Mouse (Mus musculus) forebrain, embryonic 11.5 days (tissue): ENCODE data around the gene Sgms1. TPM values are rescaled to one million over a fixed set of nuclear protein-coding genes. Genes with fewer than 3 reads are reported as not detected.
"Not testable (repeated sequence)": the region's sequence is repeated elsewhere in the genome, so short reads cannot be mapped to it uniquely, and the experiment has no call there.

Experiments
- ATAC-seq: fragments of 200-750 bp; cut with Nextera tagmentation; replicated peaks from 2 replicates; pipeline ENCODE4 v1.8.0; 2017; ENCODE audit warnings: moderate TSS enrichment; ENCODE audit not compliant: low FRiP score
- DNase-seq: peaks from one replicate; pipeline ENCODE4 v3.0.0-alpha.2; 2017; ENCODE audit warnings: low spot score
- H3K27ac ChIP-seq: fragments of 300-500 bp; sonication (generic); 2 replicates; pipeline ENCODE4 v1.5.1; 2014; ENCODE audit warnings: low read depth, low read length
- H3K27me3 ChIP-seq: fragments of 300-500 bp; sonication (generic); 2 replicates; pipeline ENCODE4 v1.6.1; 2014; ENCODE audit warnings: mild to moderate bottlenecking, low read length, mixed read lengths; ENCODE audit not compliant: control insufficient read depth, insufficient read depth
- H3K36me3 ChIP-seq: fragments of 300-500 bp; sonication (generic); 2 replicates; pipeline ENCODE4 v1.6.1; 2014; ENCODE audit warnings: mild to moderate bottlenecking, low read length, moderate library complexity, mixed read lengths; ENCODE audit not compliant: control insufficient read depth, insufficient read depth
- H3K4me1 ChIP-seq: fragments of 300-500 bp; sonication (generic); replicated peaks from 2 replicates; pipeline ENCODE4 v1.6.1; 2014; ENCODE audit warnings: low read length, mixed read lengths; ENCODE audit not compliant: control insufficient read depth, insufficient read depth
- H3K4me2 ChIP-seq: fragments of 300-500 bp; sonication (generic); 2 replicates; pipeline ENCODE4 v1.6.1; 2014; ENCODE audit warnings: low read depth, mild to moderate bottlenecking, low read length, moderate library complexity, mixed read lengths; ENCODE audit not compliant: severe bottlenecking
- H3K4me3 ChIP-seq: fragments of 300-500 bp; sonication (generic); 2 replicates; pipeline ENCODE4 v1.5.1; 2014; ENCODE audit warnings: low read depth, low read length
- H3K9ac ChIP-seq: fragments of 300-500 bp; sonication (generic); 2 replicates; pipeline ENCODE4 v1.6.1; 2014; ENCODE audit warnings: low read length
- H3K9me3 ChIP-seq: fragments of 300-500 bp; sonication (generic); 2 replicates; pipeline ENCODE4 v1.6.1; 2016; ENCODE audit warnings: low read length, mixed read lengths; ENCODE audit not compliant: control insufficient read depth
- WGBS: fragments of 180-500 bp; shearing (Covaris S2); extraction: QIAGEN DNeasy Blood & Tissue Kit; methylation state at CpG from one replicate; pipeline ENCODE4 v1.1.7; 2014; 5-methylcytosine and 5-hydroxymethylcytosine counted together
- polyA plus RNA-seq: library from polyadenylated mRNA; unstranded; fragments of >200 nt; fragmentation: Nextera tagmentation; extraction: Ambion mirVana; gene quantifications from 2 replicates; pipeline ENCODE4 v1.2.1, GENCODE M21; 2014

Sgms1 gene
- polyA plus RNA-seq, 1 experiment from 2014 or later = 17.8 TPM

DNA sequence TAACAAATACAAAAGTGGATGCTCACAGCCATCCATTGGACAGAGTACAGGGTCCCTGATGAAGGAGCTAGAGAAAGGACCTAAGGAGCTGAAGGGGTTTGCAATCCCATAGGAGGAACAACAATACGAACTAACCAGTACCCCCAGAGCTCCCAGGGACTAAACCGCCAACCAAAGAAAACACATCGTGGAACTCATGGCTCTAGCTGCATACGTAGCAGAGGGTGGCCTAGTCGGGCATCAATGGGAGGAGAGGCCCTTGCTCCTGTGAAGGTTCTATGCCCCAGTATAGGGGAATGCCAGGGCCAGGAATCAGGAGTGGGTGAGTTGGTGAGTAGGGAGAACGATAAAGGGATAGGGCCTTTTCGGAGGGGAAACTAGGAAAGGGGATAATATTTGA is 31.5 kb downstream of the Sgms1 start:
- H3K4me1 ChIP-seq, H3K27ac ChIP-seq, H3K9me3 ChIP-seq, H3K9ac ChIP-seq, DNase-seq, H3K4me2 ChIP-seq, ATAC-seq, H3K4me3 ChIP-seq, H3K36me3 ChIP-seq, H3K27me3 ChIP-seq: not testable (repeated sequence)
- WGBS = 89% methylated on average over 7 of the region's 7 CpGs

GRCm38 (mm10) chr19:32356166-32356565 is 33.3 kb downstream of the Sgms1 start:
- no peak overlapping the region for H3K4me2 ChIP-seq
- no peaks in the 10 kb centered on the region for H3K9me3 ChIP-seq
- H3K27ac ChIP-seq = no peak overlapping the region
- H3K27me3 ChIP-seq = no peaks in the 10 kb centered on the region
- no peak overlapping the region for H3K4me3 ChIP-seq
- H3K36me3 ChIP-seq = no peaks in the 10 kb centered on the region
- no peak overlapping the region for H3K9ac ChIP-seq
- ATAC-seq (no peak), DNase-seq (no peak)
- no peaks in the 10 kb centered on the region for H3K4me1 ChIP-seq
- WGBS = 66% methylated on average over 4 of the region's 4 CpGs

GRCm38 (mm10) chr19:32353447-32353846 is 36.1 kb downstream of the Sgms1 start:
- DNase-seq (no peak), ATAC-seq (no peak)
- WGBS = 93% methylated on average over 9 of the region's 9 CpGs
- H3K36me3 ChIP-seq = no peaks in the 10 kb centered on the region
- no peaks in the 10 kb centered on the region for H3K27me3 ChIP-seq
- H3K4me2 ChIP-seq = no peak overlapping the region
- no peak overlapping the region for H3K9ac ChIP-seq
- H3K9me3 ChIP-seq = no peaks in the 10 kb centered on the region
- H3K27ac ChIP-seq = no peak overlapping the region
- no peaks in the 10 kb centered on the region for H3K4me1 ChIP-seq
- no peak overlapping the region for H3K4me3 ChIP-seq

DNA sequence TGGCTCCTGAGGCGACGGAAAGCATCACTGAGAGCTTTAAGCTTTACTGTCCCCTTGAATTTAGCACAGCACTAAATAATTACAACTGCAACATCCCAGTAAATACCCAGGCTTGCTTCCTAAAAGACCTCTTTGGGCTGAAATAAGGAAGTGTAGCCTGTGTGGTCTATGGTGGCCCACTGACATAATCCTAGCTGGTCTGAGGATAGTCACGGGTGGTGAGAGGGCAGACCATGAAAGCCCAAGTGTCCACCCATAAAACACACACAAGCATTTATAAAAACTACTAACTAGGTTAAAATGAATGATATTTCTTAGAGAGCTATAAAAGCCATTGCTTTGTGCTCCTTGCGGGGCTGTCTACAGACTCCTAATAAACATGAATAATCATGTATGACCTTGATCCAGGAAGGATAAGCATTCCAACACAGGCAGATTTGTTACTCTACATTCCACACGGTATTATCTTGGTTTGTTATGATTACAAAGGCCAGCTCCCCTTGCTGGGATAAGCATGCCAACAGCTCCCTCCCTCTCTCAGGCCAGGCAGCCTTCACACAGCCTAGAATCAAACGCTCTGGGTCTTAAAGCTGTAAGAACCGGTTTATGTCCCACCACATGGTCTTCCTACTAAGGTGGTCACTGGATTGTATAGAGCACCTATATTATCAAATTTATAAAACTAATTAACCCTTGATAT is 40.4 kb downstream of the Sgms1 start:
- no peak overlapping the region for H3K9ac ChIP-seq
- H3K27me3 ChIP-seq = no peaks in the 10 kb centered on the region
- H3K4me2 ChIP-seq = no peak overlapping the region
- H3K27ac ChIP-seq = no peak overlapping the region
- DNase-seq (no peak), ATAC-seq (peak; percentile 60)
- H3K4me1 ChIP-seq = peaks cover 3% of the 10 kb centered on the region
- WGBS = 48% methylated on average over 7 of the region's 7 CpGs
- H3K36me3 ChIP-seq = no peaks in the 10 kb centered on the region
- H3K4me3 ChIP-seq = no peak overlapping the region
- no peaks in the 10 kb centered on the region for H3K9me3 ChIP-seq

DNA sequence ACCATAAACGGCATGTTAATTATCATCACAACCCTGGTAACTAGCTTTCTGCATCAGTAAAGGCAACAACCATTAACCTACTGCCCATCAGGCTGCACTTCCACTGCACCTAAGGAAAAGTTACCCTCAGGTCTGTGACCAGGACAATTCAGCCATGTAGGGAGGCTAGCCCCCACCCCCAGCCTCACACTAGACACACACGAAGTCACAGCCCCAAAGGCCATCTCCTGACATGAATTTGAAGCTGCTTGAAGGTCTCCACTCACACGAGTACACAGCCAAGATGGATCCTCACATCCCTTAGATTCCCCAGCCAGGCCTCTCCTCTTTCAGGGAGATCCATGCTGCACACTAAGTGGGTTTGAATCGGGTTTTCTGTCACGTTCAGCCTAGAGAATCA is 42.0 kb downstream of the Sgms1 start:
- ATAC-seq (no peak), DNase-seq (no peak)
- no peak overlapping the region for H3K27ac ChIP-seq
- no peak overlapping the region for H3K4me2 ChIP-seq
- H3K4me3 ChIP-seq = no peak overlapping the region
- no peaks in the 10 kb centered on the region for H3K36me3 ChIP-seq
- H3K9ac ChIP-seq = no peak overlapping the region
- H3K9me3 ChIP-seq = no peaks in the 10 kb centered on the region
- 88% methylated on average over 5 of the region's 5 CpGs for WGBS
- H3K27me3 ChIP-seq = no peaks in the 10 kb centered on the region
- peaks cover 7% of the 10 kb centered on the region for H3K4me1 ChIP-seq

DNA sequence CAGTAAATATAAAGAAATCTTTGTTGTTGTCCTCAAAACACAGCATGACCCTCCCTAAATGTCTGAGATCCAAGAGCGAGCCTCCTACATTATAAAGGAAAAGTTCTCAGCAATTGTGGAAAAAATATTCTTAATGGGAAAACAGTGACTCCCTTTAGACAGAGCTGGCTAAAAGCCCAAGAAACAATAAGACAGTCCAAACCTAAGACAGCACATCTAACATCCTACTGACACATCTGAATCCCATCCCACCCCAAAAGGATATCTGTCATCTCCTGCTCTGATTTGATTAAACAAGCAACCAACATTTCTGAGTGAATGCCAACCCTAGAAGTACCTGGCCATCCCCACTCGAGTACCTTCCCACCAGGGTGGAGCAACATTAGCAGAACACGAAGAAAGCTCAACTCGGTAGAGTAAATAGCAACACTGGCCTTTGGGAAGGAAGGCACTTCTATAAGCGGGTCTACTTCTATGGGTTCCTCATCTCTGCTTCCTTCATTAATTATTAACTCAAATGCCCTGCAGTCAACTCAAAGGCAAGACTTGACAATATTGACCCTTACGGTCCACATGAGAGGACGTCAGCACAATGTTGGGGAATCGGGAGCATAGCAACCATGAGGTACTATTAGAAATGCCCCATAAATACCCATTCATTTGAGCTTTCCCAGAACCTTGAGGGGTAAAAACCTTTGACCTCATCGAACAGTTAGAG is 42.7 kb downstream of the Sgms1 start:
- Histone ChIP-seq H3K27ac (no peak overlapping the region), H3K4me1 (peaks cover 10% of the 10 kb centered on the region), H3K9me3 (no peaks in the 10 kb centered on the region), H3K9ac (no peak overlapping the region), H3K27me3 (no peaks in the 10 kb centered on the region), H3K36me3 (no peaks in the 10 kb centered on the region), H3K4me3 (no peak overlapping the region), H3K4me2 (no peak overlapping the region)
- ATAC-seq (no peak), DNase-seq (no peak)
- WGBS = 89% methylated on average over 9 of the region's 9 CpGs

DNA sequence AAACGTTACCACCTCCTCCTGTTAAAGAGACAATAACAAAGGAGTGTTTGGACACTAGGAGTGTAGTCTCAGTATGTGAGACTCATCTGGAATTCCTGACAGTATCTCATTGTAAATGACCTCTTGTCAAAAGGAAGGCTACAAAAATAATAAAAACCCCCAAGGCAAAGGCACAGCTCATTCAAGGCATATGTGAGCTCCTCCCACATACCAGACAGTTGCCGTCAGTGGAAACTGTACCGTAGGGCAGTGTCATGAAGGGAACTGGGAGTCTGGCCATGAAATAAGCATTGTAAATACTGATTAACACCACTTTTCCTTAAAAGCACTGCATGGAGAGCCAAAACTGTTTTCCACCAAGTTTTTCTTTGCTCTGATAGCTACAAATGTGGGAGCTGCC is 43.3 kb downstream of the Sgms1 start:
- no peak overlapping the region for H3K4me2 ChIP-seq
- no peak for ATAC-seq
- H3K27ac ChIP-seq = no peak overlapping the region

GRCm38 (mm10) chr19:32345181-32345745 is 44.3 kb downstream of the Sgms1 start:
- Histone ChIP-seq H3K4me2 (no peak overlapping the region), H3K4me1 (peaks cover 10% of the 10 kb centered on the region), H3K27ac (no peak overlapping the region), H3K9ac (no peak overlapping the region), H3K27me3 (no peaks in the 10 kb centered on the region), H3K4me3 (no peak overlapping the region), H3K36me3 (no peaks in the 10 kb centered on the region), H3K9me3 (no peaks in the 10 kb centered on the region)
- WGBS = 75% methylated on average over 6 of the region's 6 CpGs
- DNase-seq (no peak), ATAC-seq (no peak)

More for the DNA sequence above, 43.3 kb downstream of the Sgms1 start:
- H3K36me3 ChIP-seq = no peaks in the 10 kb centered on the region
- WGBS = 42% methylated on average over 3 of the region's 3 CpGs
- no peak for DNase-seq
- H3K4me1 ChIP-seq = peaks cover 10% of the 10 kb centered on the region
- H3K9me3 ChIP-seq = no peaks in the 10 kb centered on the region
- no peak overlapping the region for H3K4me3 ChIP-seq
- H3K9ac ChIP-seq = no peak overlapping the region
- no peaks in the 10 kb centered on the region for H3K27me3 ChIP-seq
